Mouse (Mus musculus): ENCODE measurements around the gene Utp14a. TPM values are rescaled to one million over a fixed set of nuclear protein-coding genes. Genes with fewer than 3 reads are reported as not detected.
"Not testable (repeated sequence)": the region's sequence is repeated elsewhere in the genome, so short reads cannot be mapped to it uniquely, and the experiment has no call there.

Gene Utp14a
- 61.6 and 62.7 TPM in 2 replicates for polyA plus RNA-seq (2011; ENCODE audit: insufficient read depth, insufficient read length, low read depth, missing spikeins)

DNA sequence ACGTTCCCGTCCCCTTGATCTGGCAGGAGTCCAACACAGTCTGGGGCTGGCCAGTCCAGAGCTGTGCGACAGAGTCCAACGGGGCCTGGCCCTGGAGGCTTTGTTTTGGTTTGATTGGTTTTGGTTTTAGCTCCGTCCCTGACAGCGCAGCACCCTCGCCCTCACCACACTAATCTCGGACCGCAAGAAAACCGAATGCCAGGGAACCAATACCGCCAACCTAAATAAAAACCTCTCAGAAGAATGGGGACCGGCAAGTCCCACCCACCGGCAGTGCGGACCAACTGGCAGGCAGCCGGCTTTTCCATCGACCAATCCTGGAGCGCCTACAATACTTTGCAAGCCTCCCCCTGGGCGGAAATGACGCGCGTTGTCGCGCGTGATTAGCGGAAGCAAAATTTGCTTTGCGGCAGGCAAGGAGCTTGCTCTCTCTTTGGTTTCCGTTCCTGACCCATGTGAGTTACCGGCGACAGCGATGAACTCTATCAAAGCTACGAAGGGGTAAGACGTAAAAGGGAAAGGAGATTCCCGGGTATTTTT is at the start of gene Utp14a:
TSS of gene Utp14a (plus strand) at position 395 of the 540 bp plus-strand sequence.
- H3K36me3 ChIP-seq (ENCODE audit: control insufficient read depth, insufficient read depth, low read length, poor library complexity, severe bottlenecking): peaks cover 9% of the 10 kb centered on the region
- no peaks in the 10 kb centered on the region for H3K9me3 ChIP-seq (replicated peaks; ENCODE audit: control insufficient read depth, insufficient read depth, low read length, poor library complexity, severe bottlenecking)
- TF ChIP-seq POLR2A (IDR thresholded peaks at IDR 0.05; ENCODE audit: insufficient read depth, low read length): no peak
- TF ChIP-seq EP300 (IDR thresholded peaks at IDR 0.05; ENCODE audit: insufficient read depth, low read depth, low read length): no peak
- no peak for TF ChIP-seq CTCF (IDR thresholded peaks at IDR 0.05; ENCODE audit: low read depth, low read length)
- peak within 1 kb of the TSS; percentile 74 for H3K9ac ChIP-seq (ENCODE audit: low read depth, poor library complexity, severe bottlenecking)
- no peaks in the 10 kb centered on the region for H3K4me1 ChIP-seq (ENCODE audit: control insufficient read depth, insufficient read depth, low read length)
- H3K4me3 ChIP-seq (ENCODE audit: low read depth, low read length): peak within 1 kb of the TSS; percentile 91
- H3K27ac ChIP-seq (ENCODE audit: insufficient read depth, low read length): peak within 1 kb of the TSS; percentile 48
- H3K27me3 ChIP-seq (ENCODE audit: control insufficient read depth, insufficient read depth, low read length, poor library complexity, severe bottlenecking): no peaks in the 10 kb centered on the region

DNA sequence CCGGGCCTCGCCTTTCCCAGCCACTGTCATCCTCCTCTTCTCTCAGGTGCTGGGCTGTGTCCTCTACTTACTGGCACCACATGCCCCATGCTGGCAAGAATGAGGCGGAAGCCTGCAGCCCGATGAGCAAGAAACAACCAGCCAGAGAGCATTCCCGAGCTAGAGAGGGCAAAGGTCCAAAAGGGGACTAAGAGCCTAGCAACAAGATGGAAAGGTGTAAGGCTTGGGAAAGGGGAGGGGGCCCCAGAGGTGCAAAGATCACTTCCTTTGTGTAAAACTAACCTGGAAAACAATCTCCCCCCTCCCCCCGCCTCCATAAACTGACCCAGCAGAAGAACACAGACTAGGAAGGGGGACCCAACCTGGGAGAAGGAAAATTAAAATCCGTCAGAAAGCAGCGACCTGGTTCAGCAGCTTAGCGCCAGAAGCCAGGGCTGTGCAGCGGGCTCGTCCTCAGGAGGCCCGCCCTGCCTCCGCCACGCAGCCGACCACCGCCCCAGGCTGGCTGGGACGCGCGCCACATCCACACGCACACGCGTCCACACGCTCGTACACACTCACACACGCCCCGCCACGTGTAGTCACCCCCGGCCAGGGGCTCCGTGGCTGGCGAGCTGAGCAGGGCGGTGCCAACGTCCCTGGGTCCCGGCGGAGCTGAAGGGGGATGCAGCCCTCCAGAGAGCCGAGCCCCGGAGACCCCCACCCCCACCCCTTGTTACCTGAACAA is 48.7 kb upstream of the Utp14a start:
- TF ChIP-seq CTCF (IDR thresholded peaks at IDR 0.05; ENCODE audit: low read depth, low read length) (no peak), POLR2A (IDR thresholded peaks at IDR 0.05; ENCODE audit: insufficient read depth, low read length) (no peak), EP300 (IDR thresholded peaks at IDR 0.05; ENCODE audit: insufficient read depth, low read depth, low read length) (no peak)
- Histone ChIP-seq H3K4me1 (ENCODE audit: control insufficient read depth, insufficient read depth, low read length) (no peaks in the 10 kb centered on the region), H3K36me3 (ENCODE audit: control insufficient read depth, insufficient read depth, low read length, poor library complexity, severe bottlenecking) (no peaks in the 10 kb centered on the region), H3K9me3 (replicated peaks; ENCODE audit: control insufficient read depth, insufficient read depth, low read length, poor library complexity, severe bottlenecking) (no peaks in the 10 kb centered on the region), H3K9ac (ENCODE audit: low read depth, poor library complexity, severe bottlenecking) (peak overlapping the region; percentile 32; the same call in 1 of the 2 replicates), H3K27ac (ENCODE audit: insufficient read depth, low read length) (no peak overlapping the region), H3K4me3 (ENCODE audit: low read depth, low read length) (peak overlapping the region; percentile 69), H3K27me3 (ENCODE audit: control insufficient read depth, insufficient read depth, low read length, poor library complexity, severe bottlenecking) (no peaks in the 10 kb centered on the region)

DNA sequence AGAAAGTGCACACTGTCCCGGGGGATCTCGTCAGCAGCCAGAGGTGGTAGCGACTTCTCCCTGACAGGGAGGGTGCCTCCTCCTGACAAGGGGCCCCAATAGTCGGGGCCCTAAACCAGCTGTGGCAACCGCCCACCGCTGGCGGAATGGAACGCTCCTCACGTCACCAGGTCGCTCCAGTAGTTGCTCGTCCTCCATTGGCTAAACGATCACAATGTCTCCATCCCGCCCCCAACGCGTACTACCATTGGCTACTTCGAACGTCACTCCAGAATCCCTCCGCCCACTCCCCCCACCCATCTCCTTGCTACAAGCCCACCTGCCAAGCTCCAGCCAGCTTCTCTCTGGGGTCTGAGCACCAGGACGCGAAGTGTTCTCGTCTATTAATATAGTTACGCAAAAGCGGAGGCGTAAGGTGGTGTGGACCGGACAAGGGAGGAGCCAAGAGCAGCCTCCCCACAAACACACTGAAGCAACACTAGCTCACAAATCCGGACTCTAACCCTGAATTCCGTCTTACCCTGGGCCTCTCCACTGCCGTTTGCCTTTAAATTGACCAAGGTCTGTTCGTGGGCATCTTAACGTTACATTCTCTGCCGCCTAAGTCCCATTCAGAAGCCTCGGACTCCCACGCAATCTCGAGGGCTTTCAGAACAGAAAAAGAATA is 48.0 kb upstream of the Utp14a start, which contains the start of gene Zdhhc9:
TSS of gene Zdhhc9 (minus strand) at position 360 of the 667 bp plus-strand sequence.
- Histone ChIP-seq H3K27ac (ENCODE audit: insufficient read depth, low read length) (no peak within 1 kb of the TSS), H3K9ac (ENCODE audit: low read depth, poor library complexity, severe bottlenecking) (peak within 1 kb of the TSS; percentile 32; the same call in 1 of the 2 replicates), H3K27me3 (ENCODE audit: control insufficient read depth, insufficient read depth, low read length, poor library complexity, severe bottlenecking) (no peaks in the 10 kb centered on the region), H3K36me3 (ENCODE audit: control insufficient read depth, insufficient read depth, low read length, poor library complexity, severe bottlenecking) (no peaks in the 10 kb centered on the region), H3K9me3 (replicated peaks; ENCODE audit: control insufficient read depth, insufficient read depth, low read length, poor library complexity, severe bottlenecking) (no peaks in the 10 kb centered on the region), H3K4me3 (ENCODE audit: low read depth, low read length) (peak within 1 kb of the TSS; percentile 90), H3K4me1 (ENCODE audit: control insufficient read depth, insufficient read depth, low read length) (no peaks in the 10 kb centered on the region)
- TF ChIP-seq POLR2A (IDR thresholded peaks at IDR 0.05; ENCODE audit: insufficient read depth, low read length): peak; percentile 16
- no peak for TF ChIP-seq EP300 (IDR thresholded peaks at IDR 0.05; ENCODE audit: insufficient read depth, low read depth, low read length)
- TF ChIP-seq CTCF (IDR thresholded peaks at IDR 0.05; ENCODE audit: low read depth, low read length): no peak

DNA sequence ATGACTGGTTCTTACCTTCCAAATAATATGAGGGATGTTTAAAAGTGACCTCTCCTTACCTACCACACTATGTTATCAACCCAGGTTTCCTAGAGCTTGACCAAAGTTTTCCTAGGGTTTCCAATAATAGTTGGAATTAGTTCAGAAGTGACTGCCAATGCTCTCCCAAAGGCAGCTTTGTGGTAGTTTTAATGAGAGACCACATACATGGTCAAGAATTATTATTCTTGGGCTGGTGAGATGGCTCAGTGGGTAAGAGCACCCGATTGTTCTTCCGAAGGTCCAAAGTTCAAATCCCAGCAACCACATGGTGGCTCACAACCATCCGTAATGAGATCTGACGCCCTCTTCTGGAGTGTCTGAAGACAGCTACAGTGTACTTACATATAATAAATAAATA is 46.9 kb upstream of the Utp14a start:
- H3K9ac ChIP-seq (ENCODE audit: low read depth, poor library complexity, severe bottlenecking); H3K36me3 ChIP-seq (ENCODE audit: control insufficient read depth, insufficient read depth, low read length, poor library complexity, severe bottlenecking); H3K4me3 ChIP-seq (ENCODE audit: low read depth, low read length); H3K27ac ChIP-seq (ENCODE audit: insufficient read depth, low read length); H3K4me1 ChIP-seq (ENCODE audit: control insufficient read depth, insufficient read depth, low read length); H3K9me3 ChIP-seq (replicated peaks; ENCODE audit: control insufficient read depth, insufficient read depth, low read length, poor library complexity, severe bottlenecking); H3K27me3 ChIP-seq (ENCODE audit: control insufficient read depth, insufficient read depth, low read length, poor library complexity, severe bottlenecking): not testable (repeated sequence)

DNA sequence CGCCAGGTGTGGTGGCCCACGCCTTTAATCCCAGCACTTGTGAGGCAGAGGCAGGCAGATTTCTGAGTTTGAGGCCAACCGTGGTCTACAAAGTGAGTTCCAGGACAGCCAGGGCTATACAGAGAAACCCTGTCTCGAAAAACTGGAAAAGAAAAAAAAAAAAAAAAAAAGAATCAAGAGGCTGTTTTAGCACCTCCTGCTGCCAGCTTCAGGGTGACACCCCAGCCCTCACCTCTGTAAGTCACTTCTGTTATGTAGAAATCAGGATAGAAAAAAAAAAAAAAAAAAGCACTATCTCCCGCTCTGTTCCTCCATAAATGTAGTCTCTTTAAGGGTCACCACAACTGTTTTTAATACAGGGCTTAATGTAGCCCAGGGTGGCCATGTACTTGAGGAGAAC is 37.2 kb upstream of the Utp14a start:
- no peaks in the 10 kb centered on the region for H3K36me3 ChIP-seq (ENCODE audit: control insufficient read depth, insufficient read depth, low read length, poor library complexity, severe bottlenecking)
- H3K4me3 ChIP-seq (ENCODE audit: low read depth, low read length): no peak overlapping the region
- no peak for TF ChIP-seq POLR2A (IDR thresholded peaks at IDR 0.05; ENCODE audit: insufficient read depth, low read length)
- no peak for TF ChIP-seq EP300 (IDR thresholded peaks at IDR 0.05; ENCODE audit: insufficient read depth, low read depth, low read length)
- no peak for TF ChIP-seq CTCF (IDR thresholded peaks at IDR 0.05; ENCODE audit: low read depth, low read length)
- no peaks in the 10 kb centered on the region for H3K27me3 ChIP-seq (ENCODE audit: control insufficient read depth, insufficient read depth, low read length, poor library complexity, severe bottlenecking)
- no peaks in the 10 kb centered on the region for H3K9me3 ChIP-seq (replicated peaks; ENCODE audit: control insufficient read depth, insufficient read depth, low read length, poor library complexity, severe bottlenecking)
- H3K9ac ChIP-seq (ENCODE audit: low read depth, poor library complexity, severe bottlenecking): no peak overlapping the region
- no peaks in the 10 kb centered on the region for H3K4me1 ChIP-seq (ENCODE audit: control insufficient read depth, insufficient read depth, low read length)
- no peak overlapping the region for H3K27ac ChIP-seq (ENCODE audit: insufficient read depth, low read length)

DNA sequence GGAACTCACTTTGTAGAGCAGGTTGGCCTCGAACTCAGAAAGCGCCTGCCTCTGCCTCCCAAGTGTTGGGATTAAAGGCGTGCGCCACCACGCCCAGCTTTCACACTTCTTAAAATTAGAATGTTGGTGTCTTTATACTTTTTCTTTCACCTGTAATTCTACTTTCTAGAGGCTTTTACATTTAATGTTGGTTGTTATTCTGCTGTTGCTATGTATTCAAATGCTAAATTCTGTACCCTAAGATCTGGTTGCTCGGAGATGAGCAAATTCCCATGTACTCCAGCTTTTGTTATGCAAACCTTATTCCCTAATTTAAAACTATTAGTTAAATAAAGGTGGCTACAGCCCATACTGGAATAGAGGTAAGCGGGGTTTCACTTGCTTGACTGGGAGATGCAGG is 34.0 kb upstream of the Utp14a start:
- Histone ChIP-seq H3K27me3 (ENCODE audit: control insufficient read depth, insufficient read depth, low read length, poor library complexity, severe bottlenecking) (no peaks in the 10 kb centered on the region), H3K9ac (ENCODE audit: low read depth, poor library complexity, severe bottlenecking) (no peak overlapping the region), H3K9me3 (replicated peaks; ENCODE audit: control insufficient read depth, insufficient read depth, low read length, poor library complexity, severe bottlenecking) (no peaks in the 10 kb centered on the region), H3K27ac (ENCODE audit: insufficient read depth, low read length) (no peak overlapping the region), H3K36me3 (ENCODE audit: control insufficient read depth, insufficient read depth, low read length, poor library complexity, severe bottlenecking) (no peaks in the 10 kb centered on the region), H3K4me1 (ENCODE audit: control insufficient read depth, insufficient read depth, low read length) (no peaks in the 10 kb centered on the region), H3K4me3 (ENCODE audit: low read depth, low read length) (no peak overlapping the region)
- TF ChIP-seq CTCF (IDR thresholded peaks at IDR 0.05; ENCODE audit: low read depth, low read length): no peak
- no peak for TF ChIP-seq POLR2A (IDR thresholded peaks at IDR 0.05; ENCODE audit: insufficient read depth, low read length)
- no peak for TF ChIP-seq EP300 (IDR thresholded peaks at IDR 0.05; ENCODE audit: insufficient read depth, low read depth, low read length)
